Mouse (Mus musculus): Measurements from ENCODE around the gene C1qa. TPM values are rescaled to one million over a fixed set of nuclear protein-coding genes. Genes with fewer than 3 reads are reported as not detected.

The C1qa gene
- polyA plus RNA-seq, 1 experiment = 134 TPM

DNA sequence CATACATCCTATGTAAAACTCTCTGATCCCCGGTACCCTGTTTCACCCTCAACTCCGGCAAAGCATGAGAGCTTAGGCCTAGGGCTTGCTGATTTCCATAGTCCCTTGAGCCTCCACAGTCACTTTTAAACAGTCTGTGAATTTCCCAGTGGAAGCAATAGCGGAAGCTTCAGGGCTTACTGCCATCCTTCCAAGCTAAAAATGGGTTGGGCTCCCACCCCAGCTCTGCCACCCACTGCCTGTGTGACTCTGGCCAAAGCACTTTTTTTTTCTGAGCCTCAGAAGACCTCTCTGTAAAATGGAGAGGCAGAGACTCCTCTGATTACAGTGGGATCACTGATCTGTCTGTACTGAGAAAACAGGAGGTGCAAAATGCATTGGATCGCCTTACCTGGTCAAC is 50.0 kb downstream of the C1qa start:
- no peaks in the 10 kb centered on the region for H3K4me1 ChIP-seq
- peaks cover 61% of the 10 kb centered on the region for H3K27me3 ChIP-seq (replicated peaks)
- H3K9me3 ChIP-seq = no peaks in the 10 kb centered on the region
- H3K36me3 ChIP-seq (replicated peaks; ENCODE audit: low read length) = no peaks in the 10 kb centered on the region
- no peak overlapping the region for H3K4me3 ChIP-seq (replicated peaks)
- TF ChIP-seq GATA1 (IDR thresholded peaks at IDR 0.05; ENCODE audit: borderline replicate concordance, low read length) (no peak), FLI1 (IDR thresholded peaks at IDR 0.05; ENCODE audit: low read length) (no peak)

DNA sequence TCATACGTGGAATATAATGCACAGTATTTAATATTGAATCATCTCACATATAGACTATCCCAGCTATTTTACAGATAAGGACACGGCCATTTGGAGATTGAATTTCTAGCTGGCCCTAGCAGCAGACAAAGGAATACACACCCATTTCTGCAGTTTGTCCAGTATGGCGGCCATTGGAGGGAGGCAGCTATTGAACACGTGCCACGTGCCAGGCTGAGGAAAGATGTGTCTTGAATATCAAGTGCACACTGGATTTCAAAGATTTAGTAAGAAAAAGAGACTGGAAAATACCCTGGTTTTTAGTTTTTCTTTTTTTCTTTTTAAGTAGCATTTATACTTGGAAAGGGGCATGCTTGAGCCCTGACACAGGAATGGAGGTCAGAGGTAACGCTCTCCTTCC is 51.4 kb downstream of the C1qa start:
- no peaks in the 10 kb centered on the region for H3K9me3 ChIP-seq
- H3K27me3 ChIP-seq (replicated peaks) = peaks cover 60% of the 10 kb centered on the region
- H3K4me3 ChIP-seq (replicated peaks) = no peak overlapping the region
- peaks cover under 1% of the 10 kb centered on the region for H3K4me1 ChIP-seq
- H3K36me3 ChIP-seq (replicated peaks; ENCODE audit: low read length) = no peaks in the 10 kb centered on the region
- TF ChIP-seq FLI1 (IDR thresholded peaks at IDR 0.05; ENCODE audit: low read length) = no peak
- TF ChIP-seq GATA1 (IDR thresholded peaks at IDR 0.05; ENCODE audit: borderline replicate concordance, low read length) = no peak

Other genes with a start within 250 kb of the C1qa start
- 0.20 TPM in 1 of 2 replicates, not detected in the other for gene Ephb2, start 62.8 kb downstream of the C1qa start, polyA plus RNA-seq (2012; ENCODE audit: insufficient read depth, low replicate concordance)
- gene C1qb, start 12.6 kb downstream of the C1qa start, polyA plus RNA-seq (2012; ENCODE audit: insufficient read depth, low replicate concordance) = 57.3 and 199 TPM in 2 replicates
- gene C1qc, start 5.7 kb downstream of the C1qa start, polyA plus RNA-seq (2012; ENCODE audit: insufficient read depth, low replicate concordance) = 141 and 357 TPM in 2 replicates
- 0.35 and 0.48 TPM in 2 replicates for gene Epha8, start 58.0 kb upstream of the C1qa start, polyA plus RNA-seq (2012; ENCODE audit: insufficient read depth, low replicate concordance)
- gene Zbtb40, start 150.0 kb upstream of the C1qa start, polyA plus RNA-seq (2012; ENCODE audit: insufficient read depth, low replicate concordance) = 0.44 and 1.6 TPM in 2 replicates

Measured in megakaryocyte, embryonic 14.5 days (primary cell).